Mouse (Mus musculus) hindbrain, embryonic 14.5 days (tissue): Measurements from ENCODE around the gene Cdrt4. TPM values are rescaled to one million over a fixed set of nuclear protein-coding genes. Genes with fewer than 3 reads are reported as not detected.

Experiments used
- ATAC-seq: fragments of 200-750 bp; cut with Nextera tagmentation; 2 replicates; pipeline ENCODE4 v1.8.0; 2017; ENCODE audit warnings: moderate number of reproducible peaks, mild to moderate bottlenecking, moderate TSS enrichment, moderate library complexity; ENCODE audit not compliant: low FRiP score
- DNase-seq: peaks from one replicate; pipeline ENCODE4 v3.0.0-alpha.2; 2015; ENCODE audit warnings: low spot score
- H3K27ac ChIP-seq: fragments of 300-500 bp; sonication (generic); 2 replicates; pipeline ENCODE4 v1.5.1; 2014; ENCODE audit warnings: mild to moderate bottlenecking, moderate library complexity
- H3K27me3 ChIP-seq: fragments of 300-500 bp; sonication (generic); 2 replicates; pipeline ENCODE4 v1.6.1; 2014; ENCODE audit warnings: mild to moderate bottlenecking, low read length, mixed read lengths; ENCODE audit not compliant: control insufficient read depth, insufficient read depth
- H3K36me3 ChIP-seq: fragments of 300-500 bp; sonication (generic); replicated peaks from 2 replicates; pipeline ENCODE4 v1.6.1; 2014; ENCODE audit not compliant: control insufficient read depth, insufficient read depth
- H3K4me1 ChIP-seq: fragments of 300-500 bp; sonication (generic); replicated peaks from 2 replicates; pipeline ENCODE4 v1.6.1; 2014; ENCODE audit warnings: antibody characterized with exemption, low read length, mixed read lengths; ENCODE audit not compliant: control insufficient read depth, insufficient read depth
- H3K4me2 ChIP-seq: fragments of 300-500 bp; sonication (generic); replicated peaks from 2 replicates; pipeline ENCODE4 v1.6.1; 2014; ENCODE audit warnings: mild to moderate bottlenecking, moderate library complexity
- H3K4me3 ChIP-seq: fragments of 300-500 bp; sonication (generic); replicated peaks from 2 replicates; pipeline ENCODE4 v1.5.1; 2014; ENCODE audit warnings: mild to moderate bottlenecking, low read length
- H3K9ac ChIP-seq: fragments of 300-500 bp; sonication (generic); 2 replicates; pipeline ENCODE4 v1.6.1; 2014
- H3K9me3 ChIP-seq: fragments of 300-500 bp; sonication (generic); 2 replicates; pipeline ENCODE4 v1.6.1; 2016; ENCODE audit warnings: low read length; ENCODE audit not compliant: control insufficient read depth
- WGBS: fragments of 180-500 bp; shearing (Covaris S2); extraction: QIAGEN DNeasy Blood & Tissue Kit; methylation state at CpG from one replicate; pipeline ENCODE4 v1.1.7; 2014; 5-methylcytosine and 5-hydroxymethylcytosine counted together
- polyA plus RNA-seq: library from polyadenylated mRNA; unstranded; fragments of >200 nt; fragmentation: Nextera tagmentation; extraction: Ambion mirVana; gene quantifications from 2 replicates; pipeline ENCODE4 v1.2.1, GENCODE M21; 2014

Gene Cdrt4
- polyA plus RNA-seq, 1 experiment from 2014 or later: not detected

DNA sequence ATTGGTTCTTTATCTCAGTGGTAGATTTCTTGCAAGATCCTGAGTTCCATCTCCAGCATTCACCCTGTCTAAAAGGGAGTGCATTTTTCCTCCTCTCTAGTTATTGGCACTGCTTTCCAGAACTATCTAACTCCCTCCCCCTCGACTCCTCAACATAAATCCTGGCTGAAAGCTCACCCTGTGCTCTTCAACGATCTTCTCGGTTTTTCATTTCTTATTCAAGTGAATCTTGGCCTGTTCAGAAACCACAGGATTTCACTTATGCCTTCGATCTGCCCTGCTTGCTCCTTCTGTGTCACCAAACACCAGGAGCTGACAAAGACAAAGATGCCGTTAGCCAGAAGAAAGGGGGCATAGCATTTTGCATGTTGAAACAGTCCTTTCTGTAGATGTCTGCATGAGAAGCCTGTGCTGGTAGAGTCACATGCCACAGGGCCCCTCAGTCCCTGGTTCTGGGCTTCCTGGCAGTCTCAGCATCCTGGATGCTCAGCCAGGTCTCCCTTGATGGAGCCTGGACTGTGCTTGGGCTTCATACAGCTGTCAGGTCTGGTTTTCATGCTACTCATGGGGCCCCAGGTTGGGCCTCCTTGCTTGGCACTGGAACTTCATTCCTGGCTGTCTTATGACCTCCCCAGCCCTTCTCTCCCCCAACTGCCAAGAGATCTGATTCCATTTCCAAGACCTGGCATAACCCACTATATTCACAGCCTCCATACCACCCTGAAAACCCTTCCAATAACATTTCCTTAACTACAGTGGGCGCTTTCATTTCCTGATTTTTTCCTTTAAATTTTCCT lies 30.8 kb upstream of the Cdrt4 start:
- 77% methylated on average over 6 of the region's 6 CpGs for WGBS
- Histone ChIP-seq H3K27me3 (no peaks in the 10 kb centered on the region), H3K36me3 (no peaks in the 10 kb centered on the region), H3K9me3 (no peaks in the 10 kb centered on the region; the same call in 1 of the 2 replicates), H3K27ac (no peak overlapping the region), H3K9ac (no peak overlapping the region), H3K4me2 (peak overlapping the region; percentile 37), H3K4me1 (no peaks in the 10 kb centered on the region), H3K4me3 (no peak overlapping the region)
- DNase-seq: no peak
- ATAC-seq: no peak

DNA sequence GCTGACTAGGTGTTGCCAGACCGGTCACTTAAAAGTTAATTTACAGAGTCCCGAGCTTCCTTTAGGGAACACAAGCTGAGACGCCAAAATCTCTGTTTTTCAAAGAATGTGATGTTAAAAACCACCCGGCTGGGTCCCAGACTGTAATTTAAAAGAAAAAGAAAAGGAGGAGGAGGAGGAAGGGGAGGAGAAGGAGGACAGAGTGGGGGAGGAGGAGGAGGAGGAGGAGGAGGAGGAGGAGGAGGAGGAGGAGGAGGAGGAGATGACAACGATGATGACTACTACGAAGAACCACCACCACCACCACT lies 30.3 kb upstream of the Cdrt4 start:
- DNase-seq (peak; percentile 31), ATAC-seq (no peak)
- Histone ChIP-seq H3K4me3 (peak overlapping the region; percentile 13; the same call in 1 of the 2 replicates), H3K9me3 (no peaks in the 10 kb centered on the region; the same call in 1 of the 2 replicates), H3K36me3 (no peaks in the 10 kb centered on the region), H3K4me2 (peak overlapping the region; percentile 37), H3K27me3 (no peaks in the 10 kb centered on the region), H3K27ac (no peak overlapping the region), H3K9ac (no peak overlapping the region), H3K4me1 (no peaks in the 10 kb centered on the region)
- 22% methylated on average over 6 of the region's 6 CpGs for WGBS

DNA sequence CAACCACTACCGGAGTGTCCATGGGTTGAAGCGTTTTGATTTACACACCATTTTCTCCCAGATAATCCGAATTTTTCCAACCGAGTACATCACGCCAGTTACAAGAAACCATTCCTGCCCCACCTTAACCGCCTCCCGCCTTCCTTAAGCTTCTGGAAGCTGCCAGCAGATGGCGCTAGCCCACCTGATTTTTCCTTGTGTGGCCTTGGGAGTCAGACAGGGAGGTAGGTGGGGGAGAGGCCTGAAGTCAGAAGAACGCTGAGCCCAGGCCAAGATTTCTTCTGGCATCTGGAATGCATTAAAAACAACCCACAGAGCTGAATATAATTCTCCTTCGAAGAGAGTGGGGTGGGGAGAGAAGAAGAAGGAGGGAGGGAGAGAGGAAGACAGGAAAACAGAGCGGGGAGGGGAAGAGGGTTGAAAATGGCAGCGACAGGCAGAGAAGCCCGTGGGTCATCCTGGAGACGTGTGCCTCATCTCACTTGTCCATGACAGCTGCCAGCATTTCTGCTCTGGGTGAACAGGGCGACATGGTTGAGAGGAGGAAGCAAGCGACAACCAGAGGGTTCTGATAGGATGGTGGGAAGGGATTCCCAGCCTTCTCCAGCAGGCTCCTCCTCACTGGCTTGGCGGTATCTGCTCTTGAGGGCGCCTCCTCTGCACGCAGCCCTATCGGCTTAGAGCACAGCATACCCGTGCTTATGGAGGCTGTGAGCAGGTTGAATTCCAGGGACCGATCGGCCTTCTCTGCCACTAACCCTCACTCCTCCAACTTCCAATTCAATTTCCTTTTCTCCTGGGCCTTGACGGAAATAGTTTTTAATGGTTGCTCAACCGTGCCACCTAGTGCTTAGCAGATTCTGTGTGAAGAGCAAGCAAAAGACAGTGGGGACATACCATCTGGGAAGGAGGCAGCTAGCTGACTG lies 29.7 kb upstream of the Cdrt4 start:
- no peak overlapping the region for H3K9ac ChIP-seq
- peak overlapping the region; percentile 52 for H3K27ac ChIP-seq
- H3K27me3 ChIP-seq: no peaks in the 10 kb centered on the region
- no peaks in the 10 kb centered on the region for H3K36me3 ChIP-seq
- H3K9me3 ChIP-seq: no peaks in the 10 kb centered on the region; the same call in 1 of the 2 replicates
- peak; percentile 97 for DNase-seq
- H3K4me3 ChIP-seq: peak overlapping the region; percentile 13; the same call in 1 of the 2 replicates
- H3K4me2 ChIP-seq: peak overlapping the region; percentile 37
- H3K4me1 ChIP-seq: no peaks in the 10 kb centered on the region
- ATAC-seq: peak; percentile 93
- 28% methylated on average over 25 of the region's 25 CpGs for WGBS

DNA sequence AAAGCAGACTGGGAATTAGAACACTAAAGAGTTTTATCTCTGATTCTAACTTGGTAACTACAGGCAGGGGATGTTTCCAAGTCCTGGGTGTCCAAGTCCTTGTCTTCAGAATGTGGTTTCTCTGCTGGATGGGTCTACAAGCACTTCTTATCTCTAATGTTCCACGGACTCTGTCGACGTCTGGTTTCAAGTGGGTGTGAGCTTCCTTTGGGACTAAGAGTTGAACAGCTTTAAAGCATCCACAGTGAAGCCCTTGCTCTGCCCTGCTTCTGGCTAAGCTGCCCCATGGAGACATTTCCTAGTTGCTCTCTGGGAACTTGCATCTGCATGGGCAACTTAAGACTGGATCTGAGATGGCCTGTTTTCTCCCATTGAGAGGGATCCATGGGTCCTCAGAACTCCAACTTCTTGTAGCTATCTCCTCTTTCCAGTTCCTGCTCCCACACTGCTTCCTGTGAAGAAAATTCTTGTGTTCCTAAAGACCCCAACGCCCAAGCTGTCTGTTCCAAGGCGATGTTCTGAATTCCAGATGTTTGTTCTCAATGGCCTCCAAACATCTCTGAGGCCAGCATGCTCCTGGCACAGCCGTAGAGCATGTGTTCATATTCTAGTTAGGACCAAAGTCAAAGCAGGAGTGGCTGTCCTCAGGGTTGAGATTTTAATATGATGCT lies 26.8 kb upstream of the Cdrt4 start:
- Histone ChIP-seq H3K27ac (no peak overlapping the region), H3K4me2 (no peak overlapping the region), H3K9me3 (peaks cover 7% of the 10 kb centered on the region; the same call in 1 of the 2 replicates), H3K27me3 (no peaks in the 10 kb centered on the region), H3K4me1 (no peaks in the 10 kb centered on the region), H3K36me3 (no peaks in the 10 kb centered on the region), H3K4me3 (no peak overlapping the region), H3K9ac (no peak overlapping the region)
- WGBS: 94% methylated on average over 6 of the region's 6 CpGs
- DNase-seq (no peak), ATAC-seq (no peak)

DNA sequence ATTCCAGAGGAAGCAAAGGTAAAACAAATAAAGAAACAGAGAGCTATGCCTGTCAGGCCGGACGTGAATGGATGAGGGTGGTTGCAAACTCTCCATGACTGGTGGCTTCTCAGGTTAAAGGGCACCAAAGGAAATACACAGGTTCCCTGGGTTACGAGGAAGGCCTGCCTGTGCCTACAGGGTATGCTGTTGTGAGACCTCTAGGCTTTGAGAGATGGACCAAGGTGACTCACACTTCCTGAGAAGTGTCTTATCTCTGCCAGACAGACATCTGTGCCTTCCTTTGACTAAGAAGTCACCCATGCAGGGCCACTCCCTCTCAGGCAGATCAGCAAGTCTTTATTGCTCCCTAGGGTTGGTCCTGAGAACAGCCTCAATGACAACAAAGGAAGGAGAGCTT lies 21.2 kb upstream of the Cdrt4 start:
- Histone ChIP-seq H3K4me3 (no peak overlapping the region), H3K27ac (no peak overlapping the region), H3K4me2 (no peak overlapping the region), H3K4me1 (no peaks in the 10 kb centered on the region), H3K36me3 (no peaks in the 10 kb centered on the region), H3K27me3 (no peaks in the 10 kb centered on the region), H3K9me3 (peaks cover 7% of the 10 kb centered on the region; the same call in 1 of the 2 replicates), H3K9ac (no peak overlapping the region)
- ATAC-seq (no peak), DNase-seq (no peak)
- WGBS: 81% methylated on average over 3 of the region's 3 CpGs

DNA sequence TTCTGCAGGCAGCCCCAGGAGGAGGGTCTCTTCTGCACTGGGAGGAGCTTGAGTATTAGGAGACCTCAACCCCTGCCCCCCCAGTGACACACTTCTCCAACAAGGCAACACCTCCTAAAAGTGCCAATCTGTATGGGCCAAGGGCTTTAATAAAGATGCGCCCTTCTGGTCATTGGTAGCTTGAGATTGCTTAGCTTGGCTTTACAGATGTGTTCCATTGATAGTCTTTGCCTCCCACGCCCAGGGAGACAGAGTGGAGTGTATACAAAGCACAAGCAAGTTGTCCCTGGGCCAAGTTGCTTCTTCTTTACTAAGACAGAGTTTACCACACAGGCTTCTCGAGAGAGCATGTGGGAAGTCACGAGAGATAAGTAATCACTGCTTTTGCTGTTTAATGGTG lies 20.4 kb upstream of the Cdrt4 start:
- WGBS: 87% methylated on average over 4 of the region's 4 CpGs
- no peak for ATAC-seq
- H3K36me3 ChIP-seq: no peaks in the 10 kb centered on the region
- H3K9ac ChIP-seq: no peak overlapping the region
- H3K4me1 ChIP-seq: no peaks in the 10 kb centered on the region
- no peak overlapping the region for H3K4me3 ChIP-seq
- no peak for DNase-seq
- no peak overlapping the region for H3K4me2 ChIP-seq
- peaks cover 7% of the 10 kb centered on the region; the same call in 1 of the 2 replicates for H3K9me3 ChIP-seq
- H3K27ac ChIP-seq: no peak overlapping the region
- no peaks in the 10 kb centered on the region for H3K27me3 ChIP-seq

DNA sequence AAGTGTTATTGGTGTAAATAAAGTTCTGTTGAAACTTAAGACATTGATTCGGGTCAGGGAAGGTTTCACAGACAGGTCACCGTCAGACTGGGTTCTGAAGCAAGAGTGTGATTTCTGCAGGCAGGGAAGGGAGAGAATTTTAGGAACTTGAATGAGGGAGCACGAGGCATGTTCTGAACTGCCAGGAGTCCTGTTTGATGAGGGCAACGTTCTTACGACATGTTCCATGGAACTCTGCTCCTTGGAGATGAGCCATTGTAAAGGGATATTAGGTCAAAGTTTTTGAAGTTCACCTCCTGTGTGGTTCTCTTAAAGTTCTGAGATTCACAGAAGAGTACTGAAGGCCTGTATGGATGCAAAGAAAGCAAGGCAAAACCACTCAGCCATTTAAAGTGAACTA lies 19.9 kb upstream of the Cdrt4 start:
- H3K36me3 ChIP-seq: no peaks in the 10 kb centered on the region
- WGBS: 84% methylated on average over 5 of the region's 5 CpGs
- no peak overlapping the region for H3K4me2 ChIP-seq
- H3K4me1 ChIP-seq: no peaks in the 10 kb centered on the region
- H3K4me3 ChIP-seq: no peak overlapping the region
- no peaks in the 10 kb centered on the region for H3K27me3 ChIP-seq
- ATAC-seq (no peak), DNase-seq (no peak)
- no peak overlapping the region for H3K9ac ChIP-seq
- H3K27ac ChIP-seq: no peak overlapping the region
- H3K9me3 ChIP-seq: peaks cover 7% of the 10 kb centered on the region; the same call in 1 of the 2 replicates

DNA sequence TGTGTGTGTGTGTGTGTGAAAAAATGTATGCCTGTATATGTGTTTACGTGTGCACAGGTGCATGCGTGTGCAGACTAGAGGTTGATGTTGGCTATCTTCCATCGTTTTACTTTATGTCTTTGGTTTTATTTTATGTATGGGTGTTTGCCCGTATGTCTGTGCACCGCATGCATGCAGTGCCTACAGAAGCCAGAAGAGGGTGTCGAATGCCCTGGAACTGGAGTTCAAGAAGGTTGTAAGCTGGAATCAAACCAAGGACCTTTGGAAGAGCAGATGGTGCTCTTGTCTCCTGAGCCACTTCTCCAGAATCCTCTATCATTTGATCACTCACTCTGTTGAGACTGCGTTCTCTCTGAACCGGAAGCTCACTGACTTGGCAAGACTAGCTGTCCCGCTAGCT lies 17.9 kb upstream of the Cdrt4 start:
- H3K9me3 ChIP-seq: no peaks in the 10 kb centered on the region
- ATAC-seq: no peak
- DNase-seq: no peak
- H3K27ac ChIP-seq: no peak overlapping the region
- no peak overlapping the region for H3K4me3 ChIP-seq
- 91% methylated on average over 9 of the region's 9 CpGs for WGBS
- H3K36me3 ChIP-seq: no peaks in the 10 kb centered on the region
- H3K27me3 ChIP-seq: no peaks in the 10 kb centered on the region
- no peaks in the 10 kb centered on the region for H3K4me1 ChIP-seq
- no peak overlapping the region for H3K4me2 ChIP-seq
- H3K9ac ChIP-seq: no peak overlapping the region
